Mouse (Mus musculus) hindbrain, embryonic 13.5 days (tissue): ENCODE results near the gene Hcrtr1. TPM values are rescaled to one million over a fixed set of nuclear protein-coding genes. Genes with fewer than 3 reads are reported as not detected.
A peak's percentile ranks its signal among the peaks of the same experiment; 100 is the strongest.

Experiments used
- ATAC-seq: fragments of 200-750 bp; cut with Nextera tagmentation; 2 replicates; pipeline ENCODE4 v1.8.0; 2017; ENCODE audit warnings: moderate TSS enrichment; ENCODE audit not compliant: low FRiP score
- H3K27ac ChIP-seq: fragments of 300-500 bp; sonication (generic); 2 replicates; pipeline ENCODE4 v1.5.1; 2015; ENCODE audit warnings: inconsistent platforms, mild to moderate bottlenecking, moderate library complexity
- H3K27me3 ChIP-seq: fragments of 300-500 bp; sonication (generic); 2 replicates; pipeline ENCODE4 v1.6.1; 2015; ENCODE audit warnings: mild to moderate bottlenecking, inconsistent platforms
- H3K36me3 ChIP-seq: fragments of 300-500 bp; sonication (generic); 2 replicates; pipeline ENCODE4 v1.6.1; 2015; ENCODE audit warnings: mild to moderate bottlenecking, inconsistent platforms
- H3K4me1 ChIP-seq: fragments of 300-500 bp; sonication (generic); replicated peaks from 2 replicates; pipeline ENCODE4 v1.6.1; 2015; ENCODE audit warnings: inconsistent platforms
- H3K4me2 ChIP-seq: fragments of 300-500 bp; sonication (generic); 2 replicates; pipeline ENCODE4 v1.6.1; 2015; ENCODE audit warnings: inconsistent platforms, mild to moderate bottlenecking, moderate library complexity
- H3K4me3 ChIP-seq: fragments of 300-500 bp; sonication (generic); 2 replicates; pipeline ENCODE4 v1.5.1; 2015; ENCODE audit warnings: mild to moderate bottlenecking, inconsistent platforms
- H3K9ac ChIP-seq: fragments of 300-500 bp; sonication (generic); 2 replicates; pipeline ENCODE4 v1.6.1; 2015; ENCODE audit warnings: mild to moderate bottlenecking, inconsistent platforms
- H3K9me3 ChIP-seq: fragments of 300-500 bp; sonication (generic); 2 replicates; pipeline ENCODE4 v1.6.1; 2016; ENCODE audit warnings: inconsistent platforms
- WGBS: fragments of 180-500 bp; shearing (Covaris S2); methylation state at CpG from one replicate; pipeline ENCODE4 v1.1.7; 2015; 5-methylcytosine and 5-hydroxymethylcytosine counted together
- polyA plus RNA-seq: library from polyadenylated mRNA; unstranded; fragments of >200 nt; fragmentation: Nextera tagmentation; extraction: Ambion mirVana; gene quantifications from 2 replicates; pipeline ENCODE4 v1.2.1, GENCODE M21; 2015

Hcrtr1 gene
- 0.60 and 1.0 TPM in 2 replicates for polyA plus RNA-seq

DNA sequence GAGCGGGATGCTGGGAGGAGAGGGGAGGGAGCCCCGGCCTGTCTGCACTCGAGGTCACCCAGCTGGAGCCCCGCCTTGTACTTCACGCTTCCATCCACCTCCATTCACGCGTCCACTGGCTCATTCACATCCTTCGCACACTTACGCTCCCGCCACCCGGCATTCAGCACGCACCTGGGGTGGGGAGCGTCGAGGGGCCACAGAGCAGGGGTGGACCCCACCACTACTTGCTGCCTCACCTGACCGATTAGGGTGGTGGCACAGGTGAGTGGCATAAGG, at the start of gene Hcrtr1:
Gene Hcrtr1 (minus strand): TSS at position 146 of the 279 bp plus-strand sequence.
- Histone ChIP-seq H3K4me1 (peaks cover 41% of the 10 kb centered on the region), H3K4me3 (peak within 1 kb of the TSS; percentile 42), H3K4me2 (peak within 1 kb of the TSS; percentile 85), H3K27ac (no peak within 1 kb of the TSS), H3K27me3 (peaks cover 80% of the 10 kb centered on the region), H3K9ac (peak within 1 kb of the TSS; percentile 69), H3K9me3 (no peaks in the 10 kb centered on the region), H3K36me3 (no peaks in the 10 kb centered on the region)
- WGBS = under 1% methylated on average over 15 of the region's 15 CpGs
- 0 out of 2 replicates have a peak, but pooled peaks have one; percentile 19 for ATAC-seq

GRCm38 (mm10) chr4:130188806-130189297, 49.7 kb upstream of the Hcrtr1 start:
- peak; percentile 59; the same call in 1 of the 2 replicates for ATAC-seq
- Histone ChIP-seq H3K27ac (no peak overlapping the region), H3K36me3 (no peaks in the 10 kb centered on the region), H3K4me3 (0 out of 2 replicates have a peak overlapping the region, but pooled peaks have one; percentile 6), H3K27me3 (peaks cover 17% of the 10 kb centered on the region; the same call in 1 of the 2 replicates), H3K4me1 (no peaks in the 10 kb centered on the region), H3K9me3 (no peaks in the 10 kb centered on the region), H3K4me2 (peak overlapping the region; percentile 32; the same call in 1 of the 2 replicates), H3K9ac (no peak overlapping the region)
- 3% methylated on average over 13 of the region's 13 CpGs for WGBS

DNA sequence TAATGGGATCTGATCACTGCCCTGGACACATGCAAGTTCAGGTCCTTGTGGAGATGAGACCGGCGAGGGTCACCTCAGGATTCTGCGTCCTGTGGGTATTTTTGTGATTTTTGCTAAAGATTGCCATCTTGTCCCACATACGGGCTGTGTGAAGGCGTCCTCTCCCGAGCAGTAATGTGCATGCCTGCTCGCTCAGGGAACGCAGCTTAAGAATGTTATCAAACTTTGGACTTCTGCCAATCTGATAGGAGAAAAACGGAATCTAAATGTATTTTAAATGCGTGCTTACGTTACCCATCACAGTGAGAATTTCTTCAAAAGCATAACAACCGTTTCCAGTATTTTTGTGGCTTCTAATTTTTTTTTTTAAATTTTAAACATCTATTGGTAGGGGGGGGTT, 47.7 kb upstream of the Hcrtr1 start:
- no peak overlapping the region for H3K27ac ChIP-seq
- H3K9ac ChIP-seq = no peak overlapping the region

DNA sequence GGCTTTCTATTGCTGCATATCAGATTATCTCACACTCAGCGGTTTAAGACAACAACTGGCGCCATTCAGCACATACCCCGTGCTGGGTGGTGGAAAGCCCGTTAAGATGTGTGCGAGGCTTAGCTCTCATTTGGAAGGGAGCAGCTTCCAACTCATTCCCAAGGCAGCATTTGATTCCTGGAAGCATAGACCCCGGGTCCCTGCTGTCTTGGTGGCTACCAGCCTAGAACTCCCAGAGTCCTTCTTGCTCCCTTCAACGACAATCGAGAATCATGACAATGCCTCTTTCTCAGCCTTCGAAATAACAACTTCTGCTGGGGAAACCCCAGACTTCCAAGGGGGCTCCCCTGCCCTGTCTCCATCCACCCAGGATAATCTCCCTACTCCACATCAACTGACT, 47.3 kb upstream of the Hcrtr1 start:
- Histone ChIP-seq H3K4me3 (no peak overlapping the region), H3K27me3 (peaks cover 20% of the 10 kb centered on the region; the same call in 1 of the 2 replicates), H3K27ac (no peak overlapping the region), H3K4me2 (no peak overlapping the region), H3K9ac (no peak overlapping the region), H3K9me3 (no peaks in the 10 kb centered on the region), H3K4me1 (no peaks in the 10 kb centered on the region), H3K36me3 (no peaks in the 10 kb centered on the region)
- no peak for ATAC-seq
- 84% methylated on average over 9 of the region's 9 CpGs for WGBS

More for the DNA sequence above, 47.7 kb upstream of the Hcrtr1 start:
- H3K9me3 ChIP-seq = no peaks in the 10 kb centered on the region
- H3K27me3 ChIP-seq = peaks cover 20% of the 10 kb centered on the region; the same call in 1 of the 2 replicates
- no peaks in the 10 kb centered on the region for H3K4me1 ChIP-seq
- ATAC-seq = no peak
- 84% methylated on average over 12 of the region's 12 CpGs for WGBS
- H3K4me2 ChIP-seq = no peak overlapping the region
- no peaks in the 10 kb centered on the region for H3K36me3 ChIP-seq
- H3K4me3 ChIP-seq = no peak overlapping the region

DNA sequence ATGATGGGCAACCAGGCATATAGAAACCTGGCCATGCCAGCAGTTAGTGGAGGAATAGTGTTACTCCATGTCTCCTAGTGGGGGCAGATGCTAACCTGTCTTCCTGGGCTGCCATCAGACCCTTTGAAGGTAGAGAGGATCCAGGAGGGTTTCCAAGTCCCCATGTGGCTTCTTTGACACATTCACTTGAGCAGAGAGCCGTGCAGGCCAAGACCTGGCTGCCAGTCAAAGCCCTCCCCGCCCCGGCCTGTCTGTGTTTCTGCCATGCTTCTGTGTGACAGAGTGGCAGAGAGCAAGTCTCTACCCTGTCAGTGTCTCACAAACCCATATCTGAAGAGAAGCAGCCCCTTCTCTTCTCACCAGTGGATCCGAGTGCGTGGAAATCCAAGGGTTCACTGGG, 44.7 kb upstream of the Hcrtr1 start:
- Histone ChIP-seq H3K27ac (no peak overlapping the region), H3K9ac (no peak overlapping the region), H3K4me1 (no peaks in the 10 kb centered on the region), H3K27me3 (peaks cover 11% of the 10 kb centered on the region; the same call in 1 of the 2 replicates), H3K36me3 (no peaks in the 10 kb centered on the region), H3K4me3 (no peak overlapping the region), H3K9me3 (no peaks in the 10 kb centered on the region), H3K4me2 (no peak overlapping the region)
- WGBS = 88% methylated on average over 5 of the region's 5 CpGs
- ATAC-seq = no peak

GRCm38 (mm10) chr4:130183023-130183422, 43.9 kb upstream of the Hcrtr1 start:
- no peak overlapping the region for H3K27ac ChIP-seq
- no peak overlapping the region for H3K4me2 ChIP-seq
- no peaks in the 10 kb centered on the region for H3K9me3 ChIP-seq
- no peak overlapping the region for H3K9ac ChIP-seq
- 84% methylated on average over 13 of the region's 13 CpGs for WGBS
- H3K4me3 ChIP-seq = no peak overlapping the region
- H3K27me3 ChIP-seq = peaks cover 11% of the 10 kb centered on the region; the same call in 1 of the 2 replicates
- H3K4me1 ChIP-seq = no peaks in the 10 kb centered on the region
- H3K36me3 ChIP-seq = no peaks in the 10 kb centered on the region
- ATAC-seq = no peak

DNA sequence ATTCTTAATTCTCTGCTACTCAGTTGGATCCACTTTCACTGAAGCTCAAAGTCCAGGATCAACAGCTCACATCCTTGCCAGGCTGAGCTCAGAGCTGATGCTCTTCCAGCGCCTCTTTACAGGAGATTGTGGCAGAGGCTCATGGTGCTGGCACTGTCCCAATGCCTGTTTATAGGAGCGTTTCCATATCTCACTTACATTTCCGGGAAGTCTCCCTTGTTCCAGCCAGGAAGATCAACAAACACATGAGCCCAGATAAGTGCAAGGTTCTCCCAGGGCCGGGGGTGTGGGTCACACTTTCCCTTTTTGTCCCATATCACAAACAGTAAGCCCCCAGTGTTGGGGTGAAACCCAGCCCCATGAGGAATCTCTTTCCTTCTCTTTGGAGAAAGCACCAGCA, 42.7 kb upstream of the Hcrtr1 start:
- WGBS = 81% methylated on average over 4 of the region's 4 CpGs
- Histone ChIP-seq H3K9me3 (no peaks in the 10 kb centered on the region), H3K36me3 (no peaks in the 10 kb centered on the region), H3K9ac (no peak overlapping the region), H3K27ac (no peak overlapping the region), H3K4me2 (no peak overlapping the region), H3K4me1 (no peaks in the 10 kb centered on the region), H3K27me3 (peaks cover 13% of the 10 kb centered on the region; the same call in 1 of the 2 replicates), H3K4me3 (no peak overlapping the region)
- ATAC-seq = no peak

- no peak overlapping the region for H3K4me2 ChIP-seq
- no peak overlapping the region for H3K9ac ChIP-seq
- H3K36me3 ChIP-seq = no peaks in the 10 kb centered on the region
- H3K27ac ChIP-seq = no peak overlapping the region
- peaks cover 14% of the 10 kb centered on the region; the same call in 1 of the 2 replicates for H3K27me3 ChIP-seq
- no peaks in the 10 kb centered on the region for H3K9me3 ChIP-seq
- no peak overlapping the region for H3K4me3 ChIP-seq
- H3K4me1 ChIP-seq = no peaks in the 10 kb centered on the region
- 70% methylated on average over 7 of the region's 7 CpGs for WGBS
- ATAC-seq = no peak
Measured at GRCm38 (mm10) chr4:130180909-130181602, 41.9 kb upstream of the Hcrtr1 start.

DNA sequence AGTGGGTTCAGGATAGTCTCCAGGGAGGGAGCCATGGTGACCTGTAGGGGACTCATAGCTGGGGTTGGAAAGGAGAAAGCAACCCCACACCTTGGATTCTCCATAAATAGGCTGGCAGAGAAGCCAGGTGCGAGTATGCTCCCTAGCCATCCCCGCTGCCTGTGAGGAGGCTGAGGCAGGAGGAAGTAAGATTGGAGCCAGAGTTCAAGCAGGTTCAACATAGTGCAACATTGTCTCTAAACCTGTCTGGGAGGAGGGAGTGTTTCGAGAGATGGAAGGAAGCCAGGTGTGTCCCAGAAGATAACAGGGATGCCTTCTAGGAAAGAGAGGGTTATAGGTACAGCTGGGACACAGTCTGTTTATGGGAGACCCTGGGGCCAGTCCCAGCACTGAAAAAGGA, 40.7 kb upstream of the Hcrtr1 start:
- no peak overlapping the region for H3K4me2 ChIP-seq
- H3K27ac ChIP-seq = no peak overlapping the region
- 84% methylated on average over 3 of the region's 3 CpGs for WGBS
- H3K27me3 ChIP-seq = peaks cover 25% of the 10 kb centered on the region
- peaks cover 9% of the 10 kb centered on the region for H3K4me1 ChIP-seq
- no peak overlapping the region for H3K9ac ChIP-seq
- no peaks in the 10 kb centered on the region for H3K36me3 ChIP-seq
- H3K9me3 ChIP-seq = no peaks in the 10 kb centered on the region
- ATAC-seq = no peak
- H3K4me3 ChIP-seq = no peak overlapping the region

DNA sequence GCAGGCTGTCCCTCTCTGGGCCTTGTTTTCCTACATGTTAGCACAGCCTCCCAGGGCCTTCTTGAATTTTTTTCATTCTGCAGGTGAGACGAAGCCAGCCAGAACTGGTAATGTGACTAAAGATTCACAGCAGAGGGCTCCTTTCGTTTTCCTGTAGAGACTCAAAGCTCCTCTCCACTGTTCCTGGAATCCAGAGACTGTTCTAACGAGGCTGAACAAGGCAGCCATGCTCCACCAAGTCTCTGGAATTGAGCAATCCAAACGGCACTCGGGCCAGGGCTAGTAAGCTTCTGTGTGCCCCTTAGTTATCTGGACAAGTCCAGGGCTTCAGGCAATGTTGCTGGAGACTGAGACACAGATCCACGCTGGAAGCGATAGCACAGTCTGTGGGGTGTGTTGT, 38.4 kb upstream of the Hcrtr1 start:
- 73% methylated on average over 7 of the region's 7 CpGs for WGBS
- H3K9me3 ChIP-seq = no peaks in the 10 kb centered on the region
- H3K36me3 ChIP-seq = no peaks in the 10 kb centered on the region
- H3K4me1 ChIP-seq = peaks cover 19% of the 10 kb centered on the region
- ATAC-seq = no peak
- H3K4me3 ChIP-seq = no peak overlapping the region
- no peak overlapping the region for H3K4me2 ChIP-seq
- no peak overlapping the region for H3K27ac ChIP-seq
- H3K9ac ChIP-seq = no peak overlapping the region
- peaks cover 39% of the 10 kb centered on the region for H3K27me3 ChIP-seq

GRCm38 (mm10) chr4:130177087-130177486, 37.9 kb upstream of the Hcrtr1 start:
- 78% methylated on average over 4 of the region's 4 CpGs for WGBS
- Histone ChIP-seq H3K36me3 (no peaks in the 10 kb centered on the region), H3K4me3 (no peak overlapping the region), H3K27me3 (peaks cover 44% of the 10 kb centered on the region), H3K9ac (no peak overlapping the region), H3K4me2 (no peak overlapping the region), H3K9me3 (no peaks in the 10 kb centered on the region), H3K27ac (no peak overlapping the region), H3K4me1 (peaks cover 19% of the 10 kb centered on the region)
- no peak for ATAC-seq

DNA sequence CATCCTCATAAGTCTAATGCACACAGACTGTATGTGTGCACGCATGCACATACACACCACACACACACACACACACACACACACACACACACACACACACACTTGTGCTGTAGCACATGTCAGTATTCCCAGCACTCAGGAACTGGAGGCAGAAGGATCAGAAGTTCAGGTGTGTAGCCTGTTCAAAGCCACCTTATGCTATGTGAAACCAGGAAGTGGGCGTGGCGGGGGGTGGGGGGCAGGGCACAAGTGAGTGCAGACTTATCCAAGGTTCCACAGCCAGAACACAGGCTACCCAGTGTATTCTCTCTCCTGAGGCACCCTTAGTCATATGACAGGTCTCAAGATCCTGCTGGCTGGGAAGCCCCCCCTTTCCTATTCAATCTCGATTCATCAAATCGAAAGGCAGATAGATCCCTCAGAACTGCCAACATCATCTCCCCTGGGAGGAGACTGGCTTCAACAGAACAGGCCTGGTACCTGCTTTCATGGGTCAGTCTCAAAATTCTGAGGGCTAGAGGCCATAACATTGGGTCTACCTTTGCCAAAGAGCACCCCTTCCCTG, 37.1 kb upstream of the Hcrtr1 start:
- H3K27ac ChIP-seq = no peak overlapping the region
- no peak overlapping the region for H3K9ac ChIP-seq
- H3K4me2 ChIP-seq = no peak overlapping the region
- peaks cover 47% of the 10 kb centered on the region for H3K27me3 ChIP-seq
- peaks cover 19% of the 10 kb centered on the region for H3K4me1 ChIP-seq
- ATAC-seq = no peak
- H3K36me3 ChIP-seq = no peaks in the 10 kb centered on the region
- H3K4me3 ChIP-seq = no peak overlapping the region
- no peaks in the 10 kb centered on the region for H3K9me3 ChIP-seq
- 80% methylated on average over 5 of the region's 5 CpGs for WGBS
